7 mouse cellular contexts compared by ENCODE assay signal in genomic region chr10:118870201-118870980, GRCm38 (mm10). TPM values are rescaled to one million over a fixed set of nuclear protein-coding genes. Genes with fewer than 3 reads are reported as not detected.
DNase-seq lines count a peak whose midpoint lies in the region; ATAC-seq and TF ChIP-seq lines count a peak whose summit lies in the region.

Gene Dyrk2 (minus strand): TSS chr10:118870209.

- H3K36me3 ChIP-seq in ES-E14 (ENCODE audit: control insufficient read depth, insufficient read depth, low read length, poor library complexity, severe bottlenecking), result no peaks in the 10 kb centered on the region; the same call in 1 of the 2 replicates
- peaks cover 1% of the 10 kb centered on the region for H3K36me3 ChIP-seq in embryonic facial prominence, embryonic 14.5 days (ENCODE audit: control insufficient read depth, insufficient read depth, low read length)
- H3K36me3 ChIP-seq in heart, embryonic 15.5 days, result no peaks in the 10 kb centered on the region
- H3K36me3 ChIP-seq in lung, embryonic 16.5 days (ENCODE audit: control insufficient read depth, insufficient read depth, low read length), result no peaks in the 10 kb centered on the region

- no peaks in the 10 kb centered on the region for H3K9me3 ChIP-seq in ES-E14 (ENCODE audit: control insufficient read depth, insufficient read depth, low read depth, low read length)
- no peaks in the 10 kb centered on the region for H3K9me3 ChIP-seq in embryonic facial prominence, embryonic 14.5 days (ENCODE audit: control insufficient read depth, low read length)
- H3K9me3 ChIP-seq in heart, embryonic 15.5 days (replicated peaks), result no peaks in the 10 kb centered on the region
- no peaks in the 10 kb centered on the region for H3K9me3 ChIP-seq in lung, embryonic 16.5 days (ENCODE audit: control insufficient read depth, low read length)

- 8% methylated on average over 16 of the region's 16 CpGs for WGBS in embryonic facial prominence, embryonic 14.5 days
- WGBS in heart, embryonic 15.5 days, result 13% methylated on average over 16 of the region's 16 CpGs
- 13% methylated on average over 16 of the region's 16 CpGs for WGBS in lung, embryonic 16.5 days

- H3K9ac ChIP-seq in ES-E14 (ENCODE audit: insufficient read depth, low read depth, low read length, poor library complexity, severe bottlenecking), result peak within 1 kb of the TSS; percentile 41
- peak within 1 kb of the TSS; percentile 99 for H3K9ac ChIP-seq in embryonic facial prominence, embryonic 14.5 days (ENCODE audit: low read depth, low read length)
- peak within 1 kb of the TSS; percentile 67 for H3K9ac ChIP-seq in heart, embryonic 15.5 days
- H3K9ac ChIP-seq in lung, embryonic 16.5 days (ENCODE audit: low read length), result peak within 1 kb of the TSS; percentile 78

- peak within 1 kb of the TSS; percentile 99 for H3K4me2 ChIP-seq in embryonic facial prominence, embryonic 14.5 days (ENCODE audit: low read depth, low read length)
- peak within 1 kb of the TSS; percentile 98 for H3K4me2 ChIP-seq in heart, embryonic 15.5 days
- peak within 1 kb of the TSS; percentile 96 for H3K4me2 ChIP-seq in lung, embryonic 16.5 days (ENCODE audit: low read depth, low read length)

- peaks cover 1 to 6% of the 10 kb centered on the region in 2 experiments; a peak in 1 of 4 replicates for H3K4me1 ChIP-seq in ES-E14 (ENCODE audit: control insufficient read depth in 2 of 2, insufficient read depth in 2 of 2, low read length in 2 of 2, poor library complexity in 1 of 2)
- peaks cover 25% of the 10 kb centered on the region for H3K4me1 ChIP-seq in embryonic facial prominence, embryonic 14.5 days (ENCODE audit: control insufficient read depth, insufficient read depth, low read length)
- H3K4me1 ChIP-seq in heart, embryonic 15.5 days (replicated peaks), result peaks cover 24% of the 10 kb centered on the region
- peaks cover 25% of the 10 kb centered on the region for H3K4me1 ChIP-seq in lung, embryonic 16.5 days (replicated peaks; ENCODE audit: control insufficient read depth, insufficient read depth, low read length)

- ATAC-seq in embryonic facial prominence, embryonic 14.5 days (ENCODE audit: low read depth), result no peak
- ATAC-seq in heart, embryonic 15.5 days (replicated peaks; ENCODE audit: insufficient number of reproducible peaks, insufficient read depth, low FRiP score, low read depth), result no peak
- peak; percentile 13; the same call in 1 of the 2 replicates for ATAC-seq in lung, embryonic 16.5 days (ENCODE audit: low read depth)

- in situ Hi-C loops in ES-E14 (cut with MboI; ENCODE audit: low sequenced_read_pairs in 2 of 2, unreplicated experiment in 2 of 2), result no loop called here

- peak; percentile 16 for DNase-seq in ES-E14 (ENCODE audit: low read depth, low spot score)
- DNase-seq in adrenal gland, adult 2 months, result peak; percentile 41
- peak; percentile 27 for DNase-seq in embryonic facial prominence, embryonic 14.5 days (ENCODE audit: low spot score)
- peak; percentile 49 to 58 for DNase-seq in kidney, postnatal 25 days
- peak; percentile 66 for DNase-seq in retina, embryonic 14.5 days (ENCODE audit: low spot score)

- no peak within 1 kb of the TSS for H3K27ac ChIP-seq in ES-E14 (ENCODE audit: insufficient read depth, low read depth, low read length, poor library complexity, severe bottlenecking)
- peak within 1 kb of the TSS; percentile 95 for H3K27ac ChIP-seq in embryonic facial prominence, embryonic 14.5 days (replicated peaks; ENCODE audit: low read depth, low read length)
- peak within 1 kb of the TSS; percentile 99 for H3K27ac ChIP-seq in heart, embryonic 15.5 days
- H3K27ac ChIP-seq in lung, embryonic 16.5 days (ENCODE audit: low read length), result peak within 1 kb of the TSS; percentile 91

- H3K4me3 ChIP-seq in ES-E14 (ENCODE audit: insufficient read depth in 1 of 2, low read depth in 1 of 2, low read length in 2 of 2, poor library complexity in 1 of 2, severe bottlenecking in 1 of 2), result peak within 1 kb of the TSS; percentile 84 to 93
- H3K4me3 ChIP-seq in embryonic facial prominence, embryonic 14.5 days (ENCODE audit: low read depth, low read length), result peak within 1 kb of the TSS; percentile 74
- H3K4me3 ChIP-seq in heart, embryonic 15.5 days, result peak within 1 kb of the TSS; percentile 99
- peak within 1 kb of the TSS; percentile 88 for H3K4me3 ChIP-seq in lung, embryonic 16.5 days (ENCODE audit: low read length)

- H3K27me3 ChIP-seq in embryonic facial prominence, embryonic 14.5 days (replicated peaks; ENCODE audit: control insufficient read depth, insufficient read depth, low read length), result no peaks in the 10 kb centered on the region
- no peaks in the 10 kb centered on the region for H3K27me3 ChIP-seq in heart, embryonic 15.5 days
- no peaks in the 10 kb centered on the region for H3K27me3 ChIP-seq in lung, embryonic 16.5 days (ENCODE audit: control insufficient read depth, insufficient read depth, low read depth, low read length)

TF ChIP-seq in ES-E14, 5 proteins besides CTCF, POLR2A, EP300 and RAD21:
- no peak for TF ChIP-seq CHD2 (IDR thresholded peaks at IDR 0.05; ENCODE audit: low read depth, low read length)
- TF ChIP-seq ZNF384 (IDR thresholded peaks at IDR 0.05; ENCODE audit: low read depth, low read length), result no peak
- no peak for TF ChIP-seq HCFC1 (IDR thresholded peaks at IDR 0.05; ENCODE audit: borderline replicate concordance, insufficient read depth, low read length)
- TF ChIP-seq ZC3H11A (IDR thresholded peaks at IDR 0.05; ENCODE audit: borderline replicate concordance, low read depth, low read length), result no peak
- no peak for TF ChIP-seq MAFK (IDR thresholded peaks at IDR 0.05; ENCODE audit: insufficient read depth, low read depth, low read length)

RNA-seq across cellular contexts. Expression of gene Dyrk2, which starts in this region (rescaled TPM):
- 12.1 and 14.4 TPM in 2 replicates for total RNA-seq in ES-E14 (2012; rRNA removed)
- 10 to 100 TPM; 25.4 to 46.7 TPM for total RNA-seq in adrenal gland, adult 2 months (2021)
- 4.4 and 5.3 TPM in 2 replicates for polyA plus RNA-seq in adrenal gland, adult 2 months (2012; rRNA removed)
- polyA plus RNA-seq in embryonic facial prominence, embryonic 14.5 days (2014; fragmentation: Nextera tagmentation; extraction: Ambion mirVana), result 13.1 and 14.7 TPM in 2 replicates
- 10.0 and 10.2 TPM in 2 replicates for polyA plus RNA-seq in heart, embryonic 15.5 days (2015; fragmentation: Nextera tagmentation; extraction: Ambion mirVana)
- polyA plus RNA-seq in lung, embryonic 16.5 days (2015; fragmentation: Nextera tagmentation; extraction: Ambion mirVana), result 6.7 and 6.9 TPM in 2 replicates

Comparison
In these comparisons a context has a peak if more than half of its experiments do, and no peak if none do; other contexts are left out.
1. DNase-seq: peak in every context shown above with its lines; median percentile 66 in retina, embryonic 14.5 days; 54 in kidney, postnatal 25 days; 41 in adrenal gland, adult 2 months; 27 in embryonic facial prominence, embryonic 14.5 days; 16 in ES-E14.
2. H3K9ac ChIP-seq: peak in every context shown above with its lines; median percentile 99 in embryonic facial prominence, embryonic 14.5 days; 78 in lung, embryonic 16.5 days; 67 in heart, embryonic 15.5 days; 41 in ES-E14.